Mouse (Mus musculus) forebrain, embryonic 16.5 days (tissue): ENCODE data around the gene Ramp1. TPM values are rescaled to one million over a fixed set of nuclear protein-coding genes. Genes with fewer than 3 reads are reported as not detected.

Source experiments
- ATAC-seq: fragments of 200-750 bp; cut with Nextera tagmentation; 2 replicates; pipeline ENCODE4 v1.8.0; 2017; ENCODE audit warnings: mild to moderate bottlenecking, moderate library complexity
- H3K27ac ChIP-seq: fragments of 300-500 bp; sonication (generic); 2 replicates; pipeline ENCODE4 v1.5.1; 2014; ENCODE audit warnings: low read length, control low read depth
- H3K27me3 ChIP-seq: fragments of 300-500 bp; sonication (generic); replicated peaks from 2 replicates; pipeline ENCODE4 v1.6.1; 2014; ENCODE audit warnings: low read length; ENCODE audit not compliant: control insufficient read depth, insufficient read depth
- H3K36me3 ChIP-seq: fragments of 300-500 bp; sonication (generic); 2 replicates; pipeline ENCODE4 v1.6.1; 2014; ENCODE audit not compliant: control insufficient read depth, insufficient read depth
- H3K4me1 ChIP-seq: fragments of 300-500 bp; sonication (generic); replicated peaks from 2 replicates; pipeline ENCODE4 v1.6.1; 2014; ENCODE audit warnings: low read length; ENCODE audit not compliant: control insufficient read depth, insufficient read depth
- H3K4me2 ChIP-seq: fragments of 300-500 bp; sonication (generic); 2 replicates; pipeline ENCODE4 v1.6.1; 2014; ENCODE audit warnings: mild to moderate bottlenecking, low read length, control low read depth
- H3K4me3 ChIP-seq: fragments of 300-500 bp; sonication (generic); replicated peaks from 2 replicates; pipeline ENCODE4 v1.5.1; 2014; ENCODE audit warnings: mild to moderate bottlenecking, low read length, control low read depth
- H3K9ac ChIP-seq: fragments of 300-500 bp; sonication (generic); replicated peaks from 2 replicates; pipeline ENCODE4 v1.6.1; 2014; ENCODE audit warnings: low read depth, low read length, control low read depth
- H3K9me3 ChIP-seq: fragments of 300-500 bp; sonication (generic); 2 replicates; pipeline ENCODE4 v1.6.1; 2016; ENCODE audit warnings: low read length; ENCODE audit not compliant: control insufficient read depth
- WGBS: fragments of 180-500 bp; shearing (Covaris S2); extraction: QIAGEN DNeasy Blood & Tissue Kit; methylation state at CpG from one replicate; pipeline ENCODE4 v1.1.7; 2014; 5-methylcytosine and 5-hydroxymethylcytosine counted together
- polyA plus RNA-seq: library from polyadenylated mRNA; unstranded; fragments of >200 nt; fragmentation: Nextera tagmentation; extraction: Ambion mirVana; gene quantifications from 2 replicates; pipeline ENCODE4 v1.2.1, GENCODE M21; 2015

Gene Ramp1
- polyA plus RNA-seq, 1 experiment from 2014 or later = 4.1 TPM

- H3K36me3 ChIP-seq = no peaks in the 10 kb centered on the region
- no peak overlapping the region for H3K4me3 ChIP-seq
- no peaks in the 10 kb centered on the region for H3K9me3 ChIP-seq
- H3K4me1 ChIP-seq = peaks cover 22% of the 10 kb centered on the region
- H3K27me3 ChIP-seq = no peaks in the 10 kb centered on the region
- H3K27ac ChIP-seq = peak overlapping the region; percentile 2; the same call in 1 of the 2 replicates
- ATAC-seq = peak; percentile 51
- no peak overlapping the region for H3K4me2 ChIP-seq
- 44% methylated on average over 5 of the region's 5 CpGs for WGBS
- no peak overlapping the region for H3K9ac ChIP-seq
Observed at GRCm38 (mm10) chr1:91206873-91207272, 27.3 kb downstream of the Ramp1 start.

GRCm38 (mm10) chr1:91207334-91208074 lies 27.9 kb downstream of the Ramp1 start:
- ATAC-seq = no peak

GRCm38 (mm10) chr1:91209343-91209742 lies 29.7 kb downstream of the Ramp1 start:
- peaks cover 22% of the 10 kb centered on the region for H3K4me1 ChIP-seq

More at GRCm38 (mm10) chr1:91207334-91208074, 27.9 kb downstream of the Ramp1 start:
- Histone ChIP-seq H3K9ac (no peak overlapping the region), H3K4me3 (no peak overlapping the region), H3K4me2 (no peak overlapping the region), H3K27me3 (no peaks in the 10 kb centered on the region), H3K4me1 (peaks cover 22% of the 10 kb centered on the region), H3K27ac (no peak overlapping the region), H3K9me3 (no peaks in the 10 kb centered on the region), H3K36me3 (no peaks in the 10 kb centered on the region)
- 65% methylated on average over 3 of the region's 3 CpGs for WGBS

GRCm38 (mm10) chr1:91209785-91210184 lies 30.2 kb downstream of the Ramp1 start:
- peak; percentile 68 for ATAC-seq
- H3K4me3 ChIP-seq = no peak overlapping the region
- H3K27ac ChIP-seq = peak overlapping the region; percentile 82
- peak overlapping the region; percentile 32; the same call in 1 of the 2 replicates for H3K9ac ChIP-seq
- H3K4me2 ChIP-seq = no peak overlapping the region
- no peaks in the 10 kb centered on the region for H3K9me3 ChIP-seq
- H3K27me3 ChIP-seq = no peaks in the 10 kb centered on the region
- 33% methylated on average over 6 of the region's 6 CpGs for WGBS
- H3K36me3 ChIP-seq = no peaks in the 10 kb centered on the region
- H3K4me1 ChIP-seq = peaks cover 22% of the 10 kb centered on the region

More at GRCm38 (mm10) chr1:91209343-91209742, 29.7 kb downstream of the Ramp1 start:
- ATAC-seq = peak; percentile 43
- H3K4me3 ChIP-seq = no peak overlapping the region
- H3K27ac ChIP-seq = peak overlapping the region; percentile 82
- H3K9ac ChIP-seq = peak overlapping the region; percentile 32; the same call in 1 of the 2 replicates
- no peaks in the 10 kb centered on the region for H3K36me3 ChIP-seq
- H3K27me3 ChIP-seq = no peaks in the 10 kb centered on the region
- H3K4me2 ChIP-seq = no peak overlapping the region
- 53% methylated on average over 6 of the region's 6 CpGs for WGBS
- no peaks in the 10 kb centered on the region for H3K9me3 ChIP-seq

GRCm38 (mm10) chr1:91211099-91211498 lies 31.5 kb downstream of the Ramp1 start:
- Histone ChIP-seq H3K27ac (no peak overlapping the region), H3K27me3 (no peaks in the 10 kb centered on the region), H3K4me3 (no peak overlapping the region), H3K4me1 (peaks cover 22% of the 10 kb centered on the region), H3K36me3 (no peaks in the 10 kb centered on the region), H3K4me2 (no peak overlapping the region), H3K9me3 (no peaks in the 10 kb centered on the region), H3K9ac (no peak overlapping the region)
- ATAC-seq = no peak
- WGBS = 88% methylated on average over 1 of the region's 1 CpGs

GRCm38 (mm10) chr1:91211591-91212008 lies 32.0 kb downstream of the Ramp1 start:
- no peak overlapping the region for H3K4me3 ChIP-seq
- ATAC-seq = no peak
- no peak overlapping the region for H3K27ac ChIP-seq
- H3K36me3 ChIP-seq = no peaks in the 10 kb centered on the region
- H3K27me3 ChIP-seq = no peaks in the 10 kb centered on the region
- H3K9me3 ChIP-seq = no peaks in the 10 kb centered on the region
- H3K9ac ChIP-seq = no peak overlapping the region
- peaks cover 22% of the 10 kb centered on the region for H3K4me1 ChIP-seq
- no peak overlapping the region for H3K4me2 ChIP-seq
- 64% methylated on average over 7 of the region's 7 CpGs for WGBS

- Histone ChIP-seq H3K9me3 (no peaks in the 10 kb centered on the region), H3K4me1 (peaks cover 2% of the 10 kb centered on the region), H3K36me3 (no peaks in the 10 kb centered on the region), H3K27me3 (no peaks in the 10 kb centered on the region), H3K9ac (no peak overlapping the region), H3K4me3 (no peak overlapping the region), H3K4me2 (no peak overlapping the region), H3K27ac (no peak overlapping the region)
- WGBS = 93% methylated on average over 1 of the region's 1 CpGs
- ATAC-seq = no peak
Observed at GRCm38 (mm10) chr1:91215264-91215663, 35.6 kb downstream of the Ramp1 start.

- 42% methylated on average over 1 of the region's 1 CpGs for WGBS
- no peaks in the 10 kb centered on the region for H3K36me3 ChIP-seq
- H3K9ac ChIP-seq = no peak overlapping the region
- no peak overlapping the region for H3K4me3 ChIP-seq
- H3K4me1 ChIP-seq = no peaks in the 10 kb centered on the region; the same call in 1 of the 2 replicates
- no peaks in the 10 kb centered on the region for H3K9me3 ChIP-seq
- ATAC-seq = no peak
- H3K27me3 ChIP-seq = no peaks in the 10 kb centered on the region
- H3K4me2 ChIP-seq = no peak overlapping the region
- H3K27ac ChIP-seq = no peak overlapping the region
Observed at GRCm38 (mm10) chr1:91215981-91216380, 36.4 kb downstream of the Ramp1 start.

GRCm38 (mm10) chr1:91216504-91217267 lies 37.1 kb downstream of the Ramp1 start:
- Histone ChIP-seq H3K9ac (no peak overlapping the region), H3K9me3 (no peaks in the 10 kb centered on the region), H3K4me2 (no peak overlapping the region), H3K4me1 (no peaks in the 10 kb centered on the region; the same call in 1 of the 2 replicates), H3K27me3 (no peaks in the 10 kb centered on the region), H3K36me3 (no peaks in the 10 kb centered on the region), H3K4me3 (no peak overlapping the region), H3K27ac (no peak overlapping the region)
- WGBS = 72% methylated on average over 10 of the region's 10 CpGs
- no peak for ATAC-seq
